Mouse (Mus musculus): ENCODE data around the gene Msto1. TPM values are rescaled to one million over a fixed set of nuclear protein-coding genes. Genes with fewer than 3 reads are reported as not detected.
"Not testable (repeated sequence)": the region's sequence is repeated elsewhere in the genome, so short reads cannot be mapped to it uniquely, and the experiment has no call there.

The Msto1 gene
- polyA plus RNA-seq, 1 experiment from 2014 or later, result 48.6 TPM

- Histone ChIP-seq H3K9ac (no peak overlapping the region), H3K4me1 (no peaks in the 10 kb centered on the region), H3K27ac (replicated peaks) (no peak overlapping the region), H3K4me3 (no peak overlapping the region), H3K4me2 (no peak overlapping the region), H3K27me3 (replicated peaks) (no peaks in the 10 kb centered on the region), H3K9me3 (no peaks in the 10 kb centered on the region), H3K36me3 (peaks cover 95% of the 10 kb centered on the region)
- no peak for ATAC-seq (ENCODE audit: extremely low read depth, insufficient number of reproducible peaks, low FRiP score, low TSS enrichment)
- WGBS, result 89% methylated on average over 3 of the region's 3 CpGs
These were observed 9.0 kb downstream of the Msto1 start for GRCm38 (mm10) chr3:88904803-88905202.

GRCm38 (mm10) chr3:88893011-88893410 is 20.8 kb downstream of the Msto1 start:
- H3K9me3 ChIP-seq; H3K27ac ChIP-seq (replicated peaks); H3K4me3 ChIP-seq; H3K27me3 ChIP-seq (replicated peaks); ATAC-seq (ENCODE audit: extremely low read depth, insufficient number of reproducible peaks, low FRiP score, low TSS enrichment); H3K4me1 ChIP-seq; H3K4me2 ChIP-seq; H3K9ac ChIP-seq: not testable (repeated sequence)
- peaks cover 43% of the 10 kb centered on the region for H3K36me3 ChIP-seq
- WGBS, result 94% methylated on average over 7 of the region's 7 CpGs

- 93% methylated on average over 4 of the region's 4 CpGs for WGBS
- H3K27me3 ChIP-seq (replicated peaks); ATAC-seq (ENCODE audit: extremely low read depth, insufficient number of reproducible peaks, low FRiP score, low TSS enrichment); H3K9ac ChIP-seq; H3K27ac ChIP-seq (replicated peaks); H3K4me3 ChIP-seq; H3K9me3 ChIP-seq; H3K4me2 ChIP-seq; H3K4me1 ChIP-seq: not testable (repeated sequence)
- H3K36me3 ChIP-seq, result peaks cover 22% of the 10 kb centered on the region
These were observed 31.3 kb downstream of the Msto1 start for GRCm38 (mm10) chr3:88882536-88882935.

- not testable (repeated sequence) for H3K4me3 ChIP-seq; H3K27me3 ChIP-seq (replicated peaks); H3K27ac ChIP-seq (replicated peaks); H3K9ac ChIP-seq; H3K9me3 ChIP-seq; ATAC-seq (ENCODE audit: extremely low read depth, insufficient number of reproducible peaks, low FRiP score, low TSS enrichment); H3K4me2 ChIP-seq; H3K4me1 ChIP-seq
- H3K36me3 ChIP-seq, result peaks cover 32% of the 10 kb centered on the region
- 95% methylated on average over 2 of the region's 4 CpGs for WGBS
These were observed 45.4 kb downstream of the Msto1 start for GRCm38 (mm10) chr3:88868449-88868848.

GRCm38 (mm10) chr3:88867177-88867576 is 46.6 kb downstream of the Msto1 start:
- no CpG with 5 or more reads among the region's 8 CpGs for WGBS
- H3K9me3 ChIP-seq; H3K4me3 ChIP-seq; H3K27ac ChIP-seq (replicated peaks); H3K9ac ChIP-seq; H3K4me1 ChIP-seq; H3K27me3 ChIP-seq (replicated peaks); H3K4me2 ChIP-seq; ATAC-seq (ENCODE audit: extremely low read depth, insufficient number of reproducible peaks, low FRiP score, low TSS enrichment): not testable (repeated sequence)
- H3K36me3 ChIP-seq, result peaks cover 44% of the 10 kb centered on the region

GRCm38 (mm10) chr3:88866735-88867134 is 47.1 kb downstream of the Msto1 start:
- not testable (repeated sequence) for H3K27ac ChIP-seq (replicated peaks); H3K4me1 ChIP-seq; H3K9ac ChIP-seq; H3K4me3 ChIP-seq; ATAC-seq (ENCODE audit: extremely low read depth, insufficient number of reproducible peaks, low FRiP score, low TSS enrichment); H3K27me3 ChIP-seq (replicated peaks); H3K4me2 ChIP-seq; H3K9me3 ChIP-seq
- H3K36me3 ChIP-seq, result peaks cover 48% of the 10 kb centered on the region
- WGBS, result no CpG with 5 or more reads among the region's 3 CpGs

GRCm38 (mm10) chr3:88862129-88862528 is 51.7 kb downstream of the Msto1 start:
- Histone ChIP-seq H3K27me3 (replicated peaks) (no peaks in the 10 kb centered on the region), H3K9ac (no peak overlapping the region), H3K27ac (replicated peaks) (no peak overlapping the region), H3K4me2 (no peak overlapping the region), H3K4me3 (no peak overlapping the region), H3K36me3 (peaks cover 94% of the 10 kb centered on the region), H3K4me1 (peaks cover 6% of the 10 kb centered on the region), H3K9me3 (no peaks in the 10 kb centered on the region)
- no peak for ATAC-seq (ENCODE audit: extremely low read depth, insufficient number of reproducible peaks, low FRiP score, low TSS enrichment)
- 89% methylated on average over 3 of the region's 3 CpGs for WGBS

GRCm38 (mm10) chr3:88855837-88856236 is 58.0 kb downstream of the Msto1 start:
- Histone ChIP-seq H3K9me3 (no peaks in the 10 kb centered on the region), H3K36me3 (peaks cover 81% of the 10 kb centered on the region), H3K27ac (replicated peaks) (0 out of 2 replicates have a peak overlapping the region, but pooled peaks have one; percentile 0), H3K27me3 (replicated peaks) (no peaks in the 10 kb centered on the region), H3K9ac (no peak overlapping the region), H3K4me1 (peaks cover 8% of the 10 kb centered on the region), H3K4me3 (no peak overlapping the region), H3K4me2 (no peak overlapping the region)
- ATAC-seq (ENCODE audit: extremely low read depth, insufficient number of reproducible peaks, low FRiP score, low TSS enrichment), result no peak; the same call in 1 of the 2 replicates
- 50% methylated on average over 6 of the region's 6 CpGs for WGBS

Other genes with a start within 250 kb of the Msto1 start
- gene Khdc4, start 228.2 kb downstream of the Msto1 start, polyA plus RNA-seq (2015; fragmentation: Nextera tagmentation; extraction: Ambion mirVana), result 54.8 and 61.4 TPM in 2 replicates
- gene Rit1, start 197.2 kb downstream of the Msto1 start, polyA plus RNA-seq (2015; fragmentation: Nextera tagmentation; extraction: Ambion mirVana), result 51.7 and 56.8 TPM in 2 replicates
- gene Syt11, start 138.8 kb downstream of the Msto1 start, polyA plus RNA-seq (2015; fragmentation: Nextera tagmentation; extraction: Ambion mirVana), result 11.7 and 12.8 TPM in 2 replicates
- 6.4 and 7.4 TPM in 2 replicates for gene Gon4l, start 78.8 kb downstream of the Msto1 start, polyA plus RNA-seq (2015; fragmentation: Nextera tagmentation; extraction: Ambion mirVana)
- 12.4 and 12.8 TPM in 2 replicates for gene Ash1l, start 36.6 kb upstream of the Msto1 start, polyA plus RNA-seq (2015; fragmentation: Nextera tagmentation; extraction: Ambion mirVana)
- 125 and 132 TPM in 2 replicates for gene Dap3, start 37.2 kb upstream of the Msto1 start, polyA plus RNA-seq (2015; fragmentation: Nextera tagmentation; extraction: Ambion mirVana)
- gene Rusc1, start 179.3 kb upstream of the Msto1 start, polyA plus RNA-seq (2015; fragmentation: Nextera tagmentation; extraction: Ambion mirVana), result 8.6 and 9.8 TPM in 2 replicates
- not detected in 2 replicates for gene Gm43738, start 187.1 kb upstream of the Msto1 start, polyA plus RNA-seq (2015; fragmentation: Nextera tagmentation; extraction: Ambion mirVana)
- gene Fdps, start 188.0 kb upstream of the Msto1 start, polyA plus RNA-seq (2015; fragmentation: Nextera tagmentation; extraction: Ambion mirVana), result 119 and 130 TPM in 2 replicates
- 0.98 and 5.3 TPM in 2 replicates for gene Pklr, start 222.1 kb upstream of the Msto1 start, polyA plus RNA-seq (2015; fragmentation: Nextera tagmentation; extraction: Ambion mirVana)
- 0.68 and 1.0 TPM in 2 replicates for gene Hcn3, start 246.2 kb upstream of the Msto1 start, polyA plus RNA-seq (2015; fragmentation: Nextera tagmentation; extraction: Ambion mirVana)